Mouse (Mus musculus) gastrocnemius, postnatal 4 days (tissue): Measurements from ENCODE around the gene Gpx4. TPM values are rescaled to one million over a fixed set of nuclear protein-coding genes. Genes with fewer than 3 reads are reported as not detected.
"Not testable (repeated sequence)": the region's sequence is repeated elsewhere in the genome, so short reads cannot be mapped to it uniquely, and the experiment has no call there.

Experiments used
- DNase-seq, 2 experiments: peaks; one replicate each; pipeline ENCODE4 v3.0.0; 2021 to 2022; ENCODE audit warnings: low spot score in 2 of 2, mixed read lengths in 2 of 2
- total RNA-seq, 2 experiments: library from RNA; stranded (reverse); gene quantifications; 2 replicates each; pipeline ENCODE4 v1.2.3; 2021

Gpx4 gene
- total RNA-seq, 2 experiments from 2014 or later = 339 to 434 TPM

- no peak for DNase-seq
Observed at GRCm38 (mm10) chr10:80048396-80048795, 1.4 kb downstream of the Gpx4 start.

- DNase-seq = no peak
Observed at GRCm38 (mm10) chr10:80048834-80049233, 1.9 kb downstream of the Gpx4 start.

- no peak for DNase-seq
Observed at GRCm38 (mm10) chr10:80050244-80050643, 3.3 kb downstream of the Gpx4 start.

- DNase-seq = no peak
Observed at GRCm38 (mm10) chr10:80050885-80051617, 4.1 kb downstream of the Gpx4 start.

- DNase-seq = peak in 1 of 2 experiments; percentile 43
Observed at GRCm38 (mm10) chr10:80051618-80052373, 4.8 kb downstream of the Gpx4 start.

- DNase-seq = no peak
Observed at GRCm38 (mm10) chr10:80052374-80052764, 5.4 kb downstream of the Gpx4 start.

- DNase-seq = peak; percentile 98 to 100
Observed at GRCm38 (mm10) chr10:80053259-80053780, 6.4 kb downstream of the Gpx4 start.

GRCm38 (mm10) chr10:80053831-80054815, 7.2 kb downstream of the Gpx4 start:
- DNase-seq = peak; percentile 58 to 76

- DNase-seq = not testable (repeated sequence)
Observed at GRCm38 (mm10) chr10:80054911-80055310, 7.9 kb downstream of the Gpx4 start.

- DNase-seq = no peak
Observed at GRCm38 (mm10) chr10:80055364-80055763, 8.4 kb downstream of the Gpx4 start.

- DNase-seq = no peak
Observed at GRCm38 (mm10) chr10:80055891-80056290, 8.9 kb downstream of the Gpx4 start.

- DNase-seq = no peak
Observed at GRCm38 (mm10) chr10:80056506-80056905, 9.5 kb downstream of the Gpx4 start.

GRCm38 (mm10) chr10:80056976-80057682, 10.2 kb downstream of the Gpx4 start:
- no peak for DNase-seq

- no peak for DNase-seq
Observed at GRCm38 (mm10) chr10:80057683-80058326, 10.8 kb downstream of the Gpx4 start.

GRCm38 (mm10) chr10:80063104-80063503, 16.1 kb downstream of the Gpx4 start:
- no peak for DNase-seq

- DNase-seq = no peak
Observed at GRCm38 (mm10) chr10:80063877-80064650, 17.1 kb downstream of the Gpx4 start.

- no peak for DNase-seq
Observed at GRCm38 (mm10) chr10:80069251-80069650, 22.3 kb downstream of the Gpx4 start.

GRCm38 (mm10) chr10:80069948-80070450, 23.0 kb downstream of the Gpx4 start:
- DNase-seq = no peak
